27 mouse cellular contexts compared by ENCODE assay signal in the genomic region with DNA sequence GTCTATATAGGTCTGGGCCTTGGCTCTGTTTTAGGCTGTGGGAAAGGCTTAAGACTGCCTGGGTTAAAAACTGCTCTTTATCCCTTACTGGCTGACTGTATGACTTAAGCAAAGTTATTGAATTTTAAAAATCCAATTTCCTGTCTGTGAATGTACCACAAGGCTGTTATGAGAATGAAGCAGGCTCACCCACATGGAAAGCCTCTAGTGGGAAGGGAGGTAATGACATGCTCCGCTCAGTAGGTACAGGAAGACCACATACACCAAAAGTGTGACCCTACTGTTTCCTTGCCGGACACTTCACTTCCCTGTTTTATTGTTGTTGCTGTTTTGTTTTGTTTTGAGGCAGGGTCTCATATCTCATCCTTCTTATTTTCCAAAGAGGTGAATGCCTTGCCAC. TPM values are rescaled to one million over a fixed set of nuclear protein-coding genes. Genes with fewer than 3 reads are reported as not detected.
DNase-seq lines count a peak whose midpoint lies in the region; ATAC-seq and TF ChIP-seq lines count a peak whose summit lies in the region.
"Had no signal": no experiment of that assay in that cellular context is flagged by ENCODE, and none has a peak within 500 bp of the region (broad histone marks: within the 10 kb centered on the region; RNA-seq: fewer than 3 reads in every experiment).

No protein-coding gene starts in this region.

- no peaks in the 10 kb centered on the region for H3K27me3 ChIP-seq in kidney, postnatal 0 days (ENCODE audit: insufficient read depth, low read length)
- no peaks in the 10 kb centered on the region for H3K27me3 ChIP-seq in kidney, embryonic 15.5 days
- H3K27me3 ChIP-seq in midbrain, postnatal 0 days (ENCODE audit: insufficient read depth, low read length) = no peaks in the 10 kb centered on the region
- no peaks in the 10 kb centered on the region for H3K27me3 ChIP-seq in midbrain, embryonic 16.5 days (ENCODE audit: control insufficient read depth, insufficient read depth, low read depth, low read length)
- H3K27me3 ChIP-seq: embryonic facial prominence, embryonic 12.5 days; liver, embryonic 12.5 days; midbrain, embryonic 12.5 days; neural tube, embryonic 13.5 days had no signal

- H3K9ac ChIP-seq in kidney, postnatal 0 days (ENCODE audit: low read depth, low read length) = no peak overlapping the region
- no peak overlapping the region for H3K9ac ChIP-seq in kidney, embryonic 15.5 days
- no peak overlapping the region for H3K9ac ChIP-seq in midbrain, postnatal 0 days (replicated peaks; ENCODE audit: low read length, poor library complexity, severe bottlenecking)
- H3K9ac ChIP-seq in midbrain, embryonic 16.5 days (ENCODE audit: low read depth, low read length) = no peak overlapping the region
- H3K9ac ChIP-seq: embryonic facial prominence, embryonic 12.5 days; hindbrain, embryonic 14.5 days; liver, embryonic 12.5 days; midbrain, embryonic 12.5 days; neural tube, embryonic 13.5 days had no signal

- H3K9me3 ChIP-seq in kidney, postnatal 0 days (replicated peaks; ENCODE audit: low read length) = no peaks in the 10 kb centered on the region
- no peaks in the 10 kb centered on the region for H3K9me3 ChIP-seq in kidney, embryonic 15.5 days (replicated peaks)
- no peaks in the 10 kb centered on the region for H3K9me3 ChIP-seq in midbrain, postnatal 0 days (ENCODE audit: low read length)
- no peaks in the 10 kb centered on the region for H3K9me3 ChIP-seq in midbrain, embryonic 16.5 days (replicated peaks; ENCODE audit: control insufficient read depth, low read length, poor library complexity, severe bottlenecking)
- H3K9me3 ChIP-seq: embryonic facial prominence, embryonic 12.5 days; liver, embryonic 12.5 days; midbrain, embryonic 12.5 days; neural tube, embryonic 13.5 days had no signal

- no peak overlapping the region for H3K27ac ChIP-seq in kidney, postnatal 0 days
- no peak overlapping the region for H3K27ac ChIP-seq in kidney, embryonic 15.5 days
- no peak overlapping the region for H3K27ac ChIP-seq in midbrain, postnatal 0 days (ENCODE audit: low read depth, low read length)
- no peak overlapping the region for H3K27ac ChIP-seq in midbrain, embryonic 16.5 days (ENCODE audit: low read length)
- H3K27ac ChIP-seq: embryonic facial prominence, embryonic 12.5 days; hindbrain, embryonic 14.5 days; liver, embryonic 12.5 days; midbrain, embryonic 12.5 days; neural tube, embryonic 13.5 days had no signal

- no peak for DNase-seq in frontal cortex, adult 2 months (ENCODE audit: extremely low spot score in 1 of 2, low spot score in 1 of 2)
- DNase-seq in kidney, postnatal 0 days (ENCODE audit: low spot score) = peak; percentile 36
- no peak for DNase-seq in midbrain, postnatal 0 days (ENCODE audit: low spot score)
- DNase-seq: B cell, adult 2 months; cerebellum, adult 8-10 months; kidney, adult 11 months; kidney, postnatal 10 days; left cerebral cortex, postnatal 4 days; lung, postnatal 10 days; right cerebral cortex, adult 18-20 months; thymus, postnatal 14 days had no signal

- 62% methylated on average over 2 of the region's 2 CpGs for WGBS in kidney, postnatal 0 days
- 61% methylated on average over 2 of the region's 2 CpGs for WGBS in kidney, embryonic 15.5 days
- WGBS in midbrain, postnatal 0 days = 85% methylated on average over 2 of the region's 2 CpGs
- WGBS in midbrain, embryonic 16.5 days = 79% methylated on average over 2 of the region's 2 CpGs

- no peak overlapping the region for H3K4me2 ChIP-seq in kidney, postnatal 0 days (ENCODE audit: low read length)
- no peak overlapping the region for H3K4me2 ChIP-seq in kidney, embryonic 15.5 days
- no peak overlapping the region for H3K4me2 ChIP-seq in midbrain, postnatal 0 days (ENCODE audit: low read depth, low read length, poor library complexity, severe bottlenecking)
- no peak overlapping the region for H3K4me2 ChIP-seq in midbrain, embryonic 16.5 days (ENCODE audit: low read length)
- H3K4me2 ChIP-seq: embryonic facial prominence, embryonic 12.5 days; hindbrain, embryonic 14.5 days; liver, embryonic 12.5 days; midbrain, embryonic 12.5 days; neural tube, embryonic 13.5 days had no signal

- no peak overlapping the region for H3K4me3 ChIP-seq in kidney, postnatal 0 days (replicated peaks; ENCODE audit: low read depth, low read length)
- no peak overlapping the region for H3K4me3 ChIP-seq in kidney, embryonic 15.5 days (replicated peaks)
- H3K4me3 ChIP-seq in midbrain, postnatal 0 days (ENCODE audit: low read depth, low read length) = no peak overlapping the region
- H3K4me3 ChIP-seq in midbrain, embryonic 16.5 days (ENCODE audit: low read depth, low read length) = no peak overlapping the region
- H3K4me3 ChIP-seq: embryonic facial prominence, embryonic 12.5 days; erythroblast, embryonic 14.5 days; liver, embryonic 12.5 days; midbrain, embryonic 12.5 days; neural tube, embryonic 13.5 days had no signal

- no peaks in the 10 kb centered on the region for H3K4me1 ChIP-seq in kidney, postnatal 0 days (replicated peaks; ENCODE audit: insufficient read depth, low read length)
- H3K4me1 ChIP-seq in kidney, embryonic 15.5 days = 0 out of 2 replicates have a peak, but pooled peaks cover 3% of the 10 kb centered on the region
- no peaks in the 10 kb centered on the region for H3K4me1 ChIP-seq in midbrain, postnatal 0 days (ENCODE audit: insufficient read depth, low read length)
- no peaks in the 10 kb centered on the region for H3K4me1 ChIP-seq in midbrain, embryonic 16.5 days (ENCODE audit: control insufficient read depth, insufficient read depth, low read length)
- H3K4me1 ChIP-seq: embryonic facial prominence, embryonic 12.5 days; liver, embryonic 12.5 days; midbrain, embryonic 12.5 days; neural tube, embryonic 13.5 days had no signal

- ATAC-seq in frontal cortex, adult (ENCODE audit: low TSS enrichment) = peak; percentile 83
- ATAC-seq in kidney, postnatal 0 days (replicated peaks; ENCODE audit: low FRiP score, low read depth) = no peak
- ATAC-seq in kidney, embryonic 15.5 days (replicated peaks; ENCODE audit: low FRiP score) = no peak
- no peak for ATAC-seq in midbrain, postnatal 0 days (ENCODE audit: low FRiP score)
- no peak for ATAC-seq in midbrain, embryonic 16.5 days
- no peak for ATAC-seq in inflammation-experienced regulatory T-cells, adult 6 months
- ATAC-seq: forebrain, embryonic 14.5 days; liver, embryonic 12.5 days had no signal

- peak; percentile 45; the same call in 1 of the 2 replicates for TF ChIP-seq CTCF in kidney, postnatal 0 days (IDR thresholded peaks at IDR 0.05; ENCODE audit: low read depth)
- TF ChIP-seq CTCF in midbrain, postnatal 0 days (IDR thresholded peaks at IDR 0.05) = peak; percentile 53

- H3K36me3 ChIP-seq in kidney, postnatal 0 days (ENCODE audit: insufficient read depth, low read length) = no peaks in the 10 kb centered on the region
- no peaks in the 10 kb centered on the region for H3K36me3 ChIP-seq in kidney, embryonic 15.5 days
- no peaks in the 10 kb centered on the region for H3K36me3 ChIP-seq in midbrain, postnatal 0 days (ENCODE audit: insufficient read depth, low read length)
- no peaks in the 10 kb centered on the region for H3K36me3 ChIP-seq in midbrain, embryonic 16.5 days (ENCODE audit: control insufficient read depth, insufficient read depth, low read length)
- H3K36me3 ChIP-seq: embryonic facial prominence, embryonic 12.5 days; liver, embryonic 12.5 days; midbrain, embryonic 12.5 days; neural tube, embryonic 13.5 days had no signal

RNA-seq across cellular contexts. Expression of a gene that starts 27.5 kb away (rescaled TPM):
- 1,576 and 1,727 TPM in 2 replicates for polyA plus RNA-seq in frontal cortex, adult 2 months (2012; rRNA removed)
- 67.2 and 77.5 TPM in 2 replicates for polyA plus RNA-seq in kidney, postnatal 0 days (2015; fragmentation: Nextera tagmentation; extraction: Ambion mirVana)
- 47.6 and 68.2 TPM in 2 replicates for polyA plus RNA-seq in kidney, embryonic 15.5 days (2015; fragmentation: Nextera tagmentation; extraction: Ambion mirVana)
- total RNA-seq in midbrain, postnatal 0 days (2014; rRNA removed) = 438 and 529 TPM in 2 replicates
- polyA plus RNA-seq in midbrain, postnatal 0 days (2015; fragmentation: Nextera tagmentation; extraction: Ambion mirVana) = 358 and 444 TPM in 2 replicates
- polyA plus RNA-seq in midbrain, embryonic 16.5 days (2015; fragmentation: Nextera tagmentation; extraction: Ambion mirVana) = 163 and 240 TPM in 2 replicates
- not detected for polyA plus RNA-seq in inflammation-experienced regulatory T-cells, adult 6 months (2017; shearing (Covaris generic))
- total RNA-seq: megakaryocyte progenitor cell, adult 5-6 weeks had no signal
- polyA plus RNA-seq: erythroblast, embryonic 14.5 days had no signal

RNA-seq across cellular contexts. Expression of a gene that starts 29.4 kb away (rescaled TPM):
- 0.02 and 0.04 TPM in 2 replicates for polyA plus RNA-seq in frontal cortex, adult 2 months (2012; rRNA removed)
- not detected in 2 replicates for polyA plus RNA-seq in kidney, postnatal 0 days (2015; fragmentation: Nextera tagmentation; extraction: Ambion mirVana)
- polyA plus RNA-seq in kidney, embryonic 15.5 days (2015; fragmentation: Nextera tagmentation; extraction: Ambion mirVana) = not detected in 2 replicates
- total RNA-seq in midbrain, postnatal 0 days (2014; rRNA removed) = not detected in 2 replicates
- polyA plus RNA-seq in midbrain, postnatal 0 days (2015; fragmentation: Nextera tagmentation; extraction: Ambion mirVana) = not detected in 2 replicates
- not detected in 2 replicates for polyA plus RNA-seq in midbrain, embryonic 16.5 days (2015; fragmentation: Nextera tagmentation; extraction: Ambion mirVana)
- polyA plus RNA-seq in inflammation-experienced regulatory T-cells, adult 6 months (2017; shearing (Covaris generic)) = not detected
- total RNA-seq: adrenal gland, adult 18-20 months; adrenal gland, postnatal 4 days; heart, adult 8-10 months; heart, postnatal 10 days; left cerebral cortex, postnatal 4 days; megakaryocyte progenitor cell, adult 5-6 weeks had no signal
- polyA plus RNA-seq: embryonic facial prominence, embryonic 12.5 days; erythroblast, embryonic 14.5 days; forebrain, embryonic 14.5 days; hindbrain, embryonic 14.5 days; liver, embryonic 12.5 days; midbrain, embryonic 12.5 days; neural tube, embryonic 13.5 days had no signal

Comparison
In these comparisons a context has a peak if more than half of its experiments do, and no peak if none do; other contexts are left out.
1. RNA of a gene that starts 27.5 kb away (polyA plus RNA-seq): 1,576 to 1,727 TPM in frontal cortex, adult 2 months, 358 to 444 TPM in midbrain, postnatal 0 days, 163 to 240 TPM in midbrain, embryonic 16.5 days, 67.2 to 77.5 TPM in kidney, postnatal 0 days and 47.6 to 68.2 TPM in kidney, embryonic 15.5 days; not detected in inflammation-experienced regulatory T-cells, adult 6 months; every median in the first group is over 10 times any median in the second.